Mouse (Mus musculus) G1E (cell line): ENCODE results near the gene Gm3625.

Source experiments
- CTCF ChIP-seq: IDR thresholded peaks from 2 replicates; pipeline ENCODE4 v1.5.1; 2012; ENCODE audit warnings: low read depth, low read length, inconsistent platforms, mixed read lengths
- GATA1 ChIP-seq: IDR thresholded peaks from 2 replicates; pipeline ENCODE4 v1.6.1; 2012; ENCODE audit warnings: borderline replicate concordance, low read length, inconsistent platforms, mixed read lengths

DNA sequence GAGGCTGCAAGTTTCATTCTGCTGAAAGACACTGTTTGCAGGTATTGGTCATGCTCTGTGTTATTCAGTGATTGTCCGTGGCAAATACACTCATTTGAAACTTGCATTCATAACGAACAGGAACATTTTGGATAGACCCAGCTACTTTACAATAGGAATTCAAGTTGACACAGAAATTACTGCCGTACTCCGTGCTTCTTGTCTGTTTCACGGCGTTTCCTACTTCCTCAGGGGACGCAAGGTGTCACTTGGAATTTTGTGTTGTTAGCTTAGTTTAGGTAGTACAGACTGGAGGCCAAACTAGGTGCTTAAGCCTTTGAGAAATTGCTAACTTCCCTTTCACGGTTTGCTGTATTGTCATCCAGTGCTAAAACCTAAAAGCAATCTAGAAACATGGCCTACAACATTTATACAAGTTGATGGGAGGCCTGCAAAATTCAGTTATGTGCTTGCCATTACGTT lies 1.2 kb upstream of the Gm3625 start:
- TF ChIP-seq GATA1, result no peak
- no peak for TF ChIP-seq CTCF
